Mouse (Mus musculus): ENCODE measurements around the gene Pld1.

The Pld1 gene

GRCm38 (mm10) chr3:28049526-28049925 lies 111.0 kb downstream of the Pld1 start:
- no peak for DNase-seq (ENCODE audit: low spot score)

GRCm38 (mm10) chr3:28053076-28053475 lies 114.6 kb downstream of the Pld1 start:
- no peak for DNase-seq (ENCODE audit: low spot score)

- DNase-seq (ENCODE audit: low spot score): no peak
Observed at GRCm38 (mm10) chr3:28060713-28061112, 122.2 kb downstream of the Pld1 start.

GRCm38 (mm10) chr3:28061155-28061554 lies 122.7 kb downstream of the Pld1 start:
- DNase-seq (ENCODE audit: low spot score): no peak

- DNase-seq (ENCODE audit: low spot score): no peak
Observed at GRCm38 (mm10) chr3:28079211-28079610, 140.7 kb downstream of the Pld1 start.

- DNase-seq (ENCODE audit: low spot score): no peak
Observed at GRCm38 (mm10) chr3:28080116-28080515, 141.6 kb downstream of the Pld1 start.

- no peak for DNase-seq (ENCODE audit: low spot score)
Observed at GRCm38 (mm10) chr3:28081012-28081411, 142.5 kb downstream of the Pld1 start.

- no peak for DNase-seq (ENCODE audit: low spot score)
Observed at GRCm38 (mm10) chr3:28083218-28083617, 144.7 kb downstream of the Pld1 start.

GRCm38 (mm10) chr3:28084281-28084680 lies 145.8 kb downstream of the Pld1 start:
- DNase-seq (ENCODE audit: low spot score): no peak

GRCm38 (mm10) chr3:28091296-28091695 lies 152.8 kb downstream of the Pld1 start:
- no peak for DNase-seq (ENCODE audit: low spot score)

GRCm38 (mm10) chr3:28091741-28092140 lies 153.2 kb downstream of the Pld1 start:
- no peak for DNase-seq (ENCODE audit: low spot score)

- no peak for DNase-seq (ENCODE audit: low spot score)
Observed at GRCm38 (mm10) chr3:28093684-28094302, 155.3 kb downstream of the Pld1 start.

GRCm38 (mm10) chr3:28095451-28095850 lies 157.0 kb downstream of the Pld1 start:
- no peak for DNase-seq (ENCODE audit: low spot score)

GRCm38 (mm10) chr3:28099175-28099574 lies 160.7 kb downstream of the Pld1 start:
- DNase-seq (ENCODE audit: low spot score): no peak

- DNase-seq (ENCODE audit: low spot score): no peak
Observed at GRCm38 (mm10) chr3:28104992-28105391, 166.5 kb downstream of the Pld1 start.

- no peak for DNase-seq (ENCODE audit: low spot score)
Observed at GRCm38 (mm10) chr3:28107446-28108004, 169.0 kb downstream of the Pld1 start.

- DNase-seq (ENCODE audit: low spot score): peak; percentile 19
Observed at GRCm38 (mm10) chr3:28111516-28111915, 173.0 kb downstream of the Pld1 start.

GRCm38 (mm10) chr3:28113881-28114280 lies 175.4 kb downstream of the Pld1 start:
- no peak for DNase-seq (ENCODE audit: low spot score)

- no peak for DNase-seq (ENCODE audit: low spot score)
Observed at GRCm38 (mm10) chr3:28141716-28142115, 203.2 kb downstream of the Pld1 start.

GRCm38 (mm10) chr3:28142121-28142520 lies 203.6 kb downstream of the Pld1 start:
- no peak for DNase-seq (ENCODE audit: low spot score)

GRCm38 (mm10) chr3:28144676-28145075 lies 206.2 kb downstream of the Pld1 start:
- no peak for DNase-seq (ENCODE audit: low spot score)

GRCm38 (mm10) chr3:28145461-28145860 lies 207.0 kb downstream of the Pld1 start:
- DNase-seq (ENCODE audit: low spot score): no peak

- no peak for DNase-seq (ENCODE audit: low spot score)
Observed at GRCm38 (mm10) chr3:28149656-28150256, 211.3 kb downstream of the Pld1 start.

GRCm38 (mm10) chr3:28158006-28158405 lies 219.5 kb downstream of the Pld1 start:
- no peak for DNase-seq (ENCODE audit: low spot score)
